Mouse (Mus musculus) limb, embryonic 15.5 days (tissue): Measurements from ENCODE around the gene Maats1. TPM values are rescaled to one million over a fixed set of nuclear protein-coding genes. Genes with fewer than 3 reads are reported as not detected.
A peak's percentile ranks its signal among the peaks of the same experiment; 100 is the strongest.

ENCODE experiments used
- ATAC-seq: fragments of 200-750 bp; cut with Nextera tagmentation; 2 replicates; pipeline ENCODE4 v1.8.0; 2017; ENCODE audit warnings: low read depth, moderate TSS enrichment; ENCODE audit not compliant: insufficient number of reproducible peaks, low FRiP score, low TSS enrichment
- H3K27ac ChIP-seq: fragments of 300-500 bp; sonication (generic); 2 replicates; pipeline ENCODE4 v1.5.1; 2015; ENCODE audit warnings: moderate library complexity, mild to moderate bottlenecking, inconsistent platforms
- H3K27me3 ChIP-seq: fragments of 300-500 bp; sonication (generic); 2 replicates; pipeline ENCODE4 v1.6.1; 2015; ENCODE audit warnings: inconsistent platforms
- H3K36me3 ChIP-seq: fragments of 300-500 bp; sonication (generic); 2 replicates; pipeline ENCODE4 v1.6.1; 2015; ENCODE audit warnings: inconsistent platforms
- H3K4me1 ChIP-seq: fragments of 300-500 bp; sonication (generic); 2 replicates; pipeline ENCODE4 v1.6.1; 2015; ENCODE audit warnings: inconsistent platforms
- H3K4me2 ChIP-seq: fragments of 300-500 bp; sonication (generic); 2 replicates; pipeline ENCODE4 v1.6.1; 2015; ENCODE audit warnings: mild to moderate bottlenecking, inconsistent platforms
- H3K4me3 ChIP-seq: fragments of 300-500 bp; sonication (generic); 2 replicates; pipeline ENCODE4 v1.5.1; 2015; ENCODE audit warnings: mild to moderate bottlenecking, inconsistent platforms
- H3K9ac ChIP-seq: fragments of 300-500 bp; sonication (generic); 2 replicates; pipeline ENCODE4 v1.6.1; 2015; ENCODE audit warnings: inconsistent platforms
- H3K9me3 ChIP-seq: fragments of 300-500 bp; sonication (generic); 2 replicates; pipeline ENCODE4 v1.6.1; 2016; ENCODE audit warnings: inconsistent platforms
- WGBS: fragments of 180-500 bp; shearing (Covaris S2); methylation state at CpG from one replicate; pipeline ENCODE4 v1.1.7; 2015; 5-methylcytosine and 5-hydroxymethylcytosine counted together
- polyA plus RNA-seq: library from polyadenylated mRNA; unstranded; fragments of >200 nt; fragmentation: Nextera tagmentation; extraction: Ambion mirVana; gene quantifications from 2 replicates; pipeline ENCODE4 v1.2.1, GENCODE M21; 2015

Gene Maats1
- polyA plus RNA-seq, 1 experiment from 2014 or later: not detected

DNA sequence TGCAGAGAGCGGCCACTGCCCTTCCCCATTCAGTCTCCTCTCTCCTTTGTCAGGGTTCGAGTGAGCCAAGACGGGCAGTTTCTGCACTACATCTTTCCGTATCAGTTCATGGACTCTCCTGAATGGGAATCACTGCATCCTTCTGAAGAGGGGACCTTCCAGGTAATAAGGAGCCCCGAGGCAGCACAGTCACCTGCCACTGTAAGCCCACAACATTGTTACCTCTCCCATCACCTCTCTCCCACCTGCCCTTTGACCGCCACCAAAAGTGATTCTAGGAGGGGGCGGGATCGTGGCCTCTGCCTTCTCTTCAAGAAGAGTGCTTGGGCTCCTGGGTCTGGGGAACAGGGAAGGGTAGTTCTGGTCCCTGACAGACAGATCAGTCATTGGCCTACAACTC lies 27.5 kb upstream of the Maats1 start:
- no peak overlapping the region for H3K4me2 ChIP-seq
- no peak overlapping the region for H3K9ac ChIP-seq
- no peaks in the 10 kb centered on the region; the same call in 1 of the 2 replicates for H3K4me1 ChIP-seq
- H3K4me3 ChIP-seq: no peak overlapping the region
- H3K27me3 ChIP-seq: no peaks in the 10 kb centered on the region
- 83% methylated on average over 8 of the region's 8 CpGs for WGBS
- no peaks in the 10 kb centered on the region for H3K9me3 ChIP-seq
- no peak overlapping the region for H3K27ac ChIP-seq
- ATAC-seq: no peak
- no peaks in the 10 kb centered on the region for H3K36me3 ChIP-seq

DNA sequence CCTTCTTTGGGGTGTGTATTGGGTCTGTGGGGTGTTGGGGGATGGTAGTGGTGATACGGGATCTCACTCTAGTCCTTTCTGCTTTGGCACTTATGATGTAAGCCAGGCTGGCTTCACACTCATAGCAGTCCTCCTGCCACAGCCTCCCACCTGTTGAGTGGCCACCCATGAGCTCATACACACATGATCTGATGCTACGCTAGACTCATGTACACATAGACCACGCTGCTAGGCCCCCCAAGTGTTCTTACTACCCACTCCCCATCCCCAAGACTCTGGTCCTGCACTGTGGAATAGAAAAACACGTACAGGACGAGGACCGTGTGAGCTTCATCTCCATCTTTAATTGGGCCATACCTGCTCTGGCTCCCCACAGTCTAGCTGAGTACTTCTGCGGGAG lies 27.1 kb upstream of the Maats1 start:
- Histone ChIP-seq H3K4me3 (no peak overlapping the region), H3K27ac (no peak overlapping the region), H3K4me2 (no peak overlapping the region), H3K9me3 (no peaks in the 10 kb centered on the region), H3K36me3 (no peaks in the 10 kb centered on the region), H3K4me1 (no peaks in the 10 kb centered on the region; the same call in 1 of the 2 replicates), H3K27me3 (no peaks in the 10 kb centered on the region), H3K9ac (no peak overlapping the region)
- WGBS: 64% methylated on average over 7 of the region's 7 CpGs
- ATAC-seq: no peak

DNA sequence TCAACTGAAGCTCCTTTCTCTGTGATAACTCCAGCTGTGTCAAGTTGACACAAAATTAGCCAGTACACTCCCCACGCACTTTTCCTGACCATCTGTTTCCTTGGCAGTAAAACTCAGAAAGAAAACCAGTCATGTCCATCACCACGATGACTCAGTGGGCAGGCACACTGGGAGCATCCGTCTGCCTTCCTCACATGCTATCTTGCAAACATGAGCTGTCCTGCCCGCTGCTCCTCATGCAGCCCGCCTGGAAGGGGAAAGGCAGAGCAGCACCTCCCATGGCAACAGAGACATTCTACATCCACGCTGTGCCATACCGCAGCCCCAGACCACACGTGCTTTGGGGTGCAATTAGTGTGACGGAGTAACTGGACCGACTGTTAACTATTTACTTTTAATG lies 26.4 kb upstream of the Maats1 start:
- Histone ChIP-seq H3K4me3 (no peak overlapping the region), H3K36me3 (no peaks in the 10 kb centered on the region), H3K27ac (no peak overlapping the region), H3K9me3 (no peaks in the 10 kb centered on the region), H3K27me3 (no peaks in the 10 kb centered on the region), H3K4me2 (no peak overlapping the region), H3K4me1 (no peaks in the 10 kb centered on the region; the same call in 1 of the 2 replicates), H3K9ac (no peak overlapping the region)
- WGBS: 16% methylated on average over 10 of the region's 10 CpGs
- 0 out of 2 replicates have a peak, but pooled peaks have one; percentile 53 for ATAC-seq

DNA sequence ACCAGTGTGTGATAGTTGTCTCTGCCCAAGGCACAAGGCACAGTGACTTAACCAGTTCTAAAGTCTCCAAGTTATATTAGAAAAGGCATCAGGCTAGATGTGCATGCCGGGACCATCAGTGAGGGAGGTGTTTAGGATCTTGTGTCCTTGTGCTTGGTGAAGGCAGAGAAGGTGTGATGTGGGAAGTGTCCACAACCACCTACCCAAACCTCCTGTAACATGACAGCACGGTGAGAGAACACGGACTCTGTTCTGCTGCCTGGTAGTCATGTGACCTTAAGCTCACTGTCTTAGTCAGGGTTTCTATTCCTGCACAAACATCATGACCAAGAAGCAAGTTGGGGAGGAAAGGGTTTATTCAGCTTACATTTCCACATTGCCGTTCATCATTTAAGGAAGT lies 24.3 kb upstream of the Maats1 start:
- no peak overlapping the region for H3K4me3 ChIP-seq
- no peaks in the 10 kb centered on the region for H3K27me3 ChIP-seq
- H3K36me3 ChIP-seq: no peaks in the 10 kb centered on the region
- no peaks in the 10 kb centered on the region for H3K9me3 ChIP-seq
- no peak overlapping the region for H3K27ac ChIP-seq
- H3K9ac ChIP-seq: no peak overlapping the region
- ATAC-seq: no peak
- H3K4me2 ChIP-seq: no peak overlapping the region
- WGBS: 76% methylated on average over 4 of the region's 4 CpGs
- H3K4me1 ChIP-seq: peaks cover 12% of the 10 kb centered on the region; the same call in 1 of the 2 replicates

DNA sequence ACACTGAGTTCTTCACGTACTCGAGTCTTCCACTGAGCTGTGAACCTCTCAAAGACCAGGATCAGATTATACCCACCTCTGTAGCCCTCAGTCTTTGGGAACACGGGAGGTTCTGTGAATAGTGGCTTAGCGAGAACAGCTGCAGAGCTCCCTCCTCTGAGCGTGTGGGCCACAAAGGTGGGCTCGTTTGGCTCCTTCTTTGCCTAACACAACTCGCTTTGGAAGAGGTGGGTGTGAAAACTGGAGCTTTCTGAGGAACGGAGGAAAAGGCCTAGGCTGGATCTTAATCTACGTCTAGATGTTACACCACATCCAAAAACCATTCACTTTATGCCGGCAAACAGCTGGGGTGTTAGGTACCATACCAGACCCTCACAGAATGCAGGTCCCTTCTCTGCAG lies 23.4 kb upstream of the Maats1 start:
- Histone ChIP-seq H3K27ac (no peak overlapping the region), H3K4me1 (peaks cover 12% of the 10 kb centered on the region; the same call in 1 of the 2 replicates), H3K4me3 (no peak overlapping the region), H3K9ac (no peak overlapping the region), H3K27me3 (no peaks in the 10 kb centered on the region), H3K36me3 (no peaks in the 10 kb centered on the region), H3K4me2 (no peak overlapping the region), H3K9me3 (no peaks in the 10 kb centered on the region)
- 81% methylated on average over 10 of the region's 10 CpGs for WGBS
- no peak for ATAC-seq

DNA sequence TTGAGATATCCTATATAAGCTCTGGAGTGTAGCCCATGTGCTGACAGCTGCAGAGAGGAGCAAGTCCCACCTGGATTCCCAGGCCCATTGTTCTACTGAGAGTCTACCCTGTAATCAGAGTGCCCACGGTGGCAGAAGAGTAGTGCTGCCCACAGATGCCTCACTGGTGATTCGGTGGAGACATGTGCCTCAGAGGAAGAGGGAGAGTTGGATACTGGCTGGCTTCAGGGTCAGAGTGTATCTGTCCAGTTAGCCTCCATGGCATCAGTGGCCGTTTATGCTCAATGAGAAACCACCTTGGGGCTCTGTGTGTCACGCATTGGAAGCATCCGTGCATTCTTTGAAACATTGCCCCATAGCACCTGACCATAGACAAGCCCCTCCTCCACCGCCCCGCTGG lies 21.7 kb upstream of the Maats1 start:
- 89% methylated on average over 7 of the region's 7 CpGs for WGBS
- H3K4me2 ChIP-seq: no peak overlapping the region

DNA sequence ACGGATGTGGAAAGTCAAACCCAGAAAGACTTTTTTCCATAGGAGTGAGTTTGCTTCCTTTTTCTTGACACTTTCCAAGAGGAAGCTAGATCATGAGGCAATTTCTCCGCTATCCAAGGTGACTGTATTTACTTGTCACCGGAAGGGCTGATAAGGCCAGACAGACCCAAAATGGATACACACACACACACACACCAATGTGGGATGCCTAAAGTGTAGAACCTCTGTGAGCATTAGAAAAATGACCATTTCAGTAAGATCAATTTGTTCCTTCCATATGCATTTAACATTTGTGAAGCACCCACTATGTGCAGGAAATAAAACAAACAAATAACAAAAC lies 21.3 kb upstream of the Maats1 start:
- no peak overlapping the region for H3K9ac ChIP-seq
- H3K36me3 ChIP-seq: no peaks in the 10 kb centered on the region
- H3K9me3 ChIP-seq: no peaks in the 10 kb centered on the region
- 78% methylated on average over 3 of the region's 3 CpGs for WGBS
- H3K4me3 ChIP-seq: no peak overlapping the region
- no peak overlapping the region for H3K4me2 ChIP-seq
- no peak for ATAC-seq
- H3K27me3 ChIP-seq: no peaks in the 10 kb centered on the region
- H3K4me1 ChIP-seq: peaks cover 12% of the 10 kb centered on the region; the same call in 1 of the 2 replicates
- no peak overlapping the region for H3K27ac ChIP-seq

More for the DNA sequence above, 21.7 kb upstream of the Maats1 start:
- H3K9ac ChIP-seq: no peak overlapping the region
- no peak for ATAC-seq
- H3K36me3 ChIP-seq: no peaks in the 10 kb centered on the region
- H3K27me3 ChIP-seq: no peaks in the 10 kb centered on the region
- H3K4me1 ChIP-seq: peaks cover 12% of the 10 kb centered on the region; the same call in 1 of the 2 replicates
- no peak overlapping the region for H3K4me3 ChIP-seq
- no peaks in the 10 kb centered on the region for H3K9me3 ChIP-seq
- H3K27ac ChIP-seq: no peak overlapping the region

DNA sequence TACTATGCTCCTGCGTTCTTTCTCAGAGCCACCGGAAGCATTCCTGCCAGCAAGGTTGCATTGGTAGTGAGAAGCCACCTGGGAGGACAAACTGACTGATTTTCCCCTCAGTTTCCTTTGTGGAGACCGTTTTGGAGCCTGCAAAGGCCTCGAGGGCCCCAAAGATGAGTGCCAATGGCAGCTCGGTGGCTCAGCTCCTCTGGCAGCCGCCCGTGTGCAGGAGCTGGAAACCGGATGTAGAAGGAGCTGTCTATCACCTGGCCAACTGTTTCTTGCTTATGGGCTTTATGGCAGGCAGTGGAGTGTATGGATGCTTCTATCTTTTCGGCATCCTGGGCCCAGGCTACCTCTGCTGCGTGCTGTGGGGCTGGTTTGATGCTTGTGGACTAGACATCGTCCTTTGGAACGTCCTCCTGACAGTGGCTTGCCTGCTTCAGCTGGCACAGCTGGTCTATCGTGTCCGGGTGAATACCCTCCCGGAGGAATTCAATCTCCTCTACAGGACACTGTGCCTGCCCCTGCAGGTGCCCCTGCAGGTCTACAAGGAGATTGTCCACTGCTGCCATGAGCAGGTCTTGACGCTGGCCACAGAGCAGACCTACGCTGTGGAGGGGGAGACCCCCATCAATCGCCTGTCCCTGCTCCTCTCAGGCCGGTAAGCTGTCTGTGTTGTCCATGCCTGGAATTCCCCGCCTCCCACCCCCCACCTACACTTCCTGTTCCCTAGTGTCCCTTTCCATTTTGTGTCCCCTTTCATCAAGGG lies 20.7 kb upstream of the Maats1 start:
- Histone ChIP-seq H3K4me3 (0 out of 2 replicates have a peak overlapping the region, but pooled peaks have one; percentile 4), H3K4me2 (no peak overlapping the region), H3K36me3 (no peaks in the 10 kb centered on the region), H3K27me3 (no peaks in the 10 kb centered on the region), H3K4me1 (peaks cover 12% of the 10 kb centered on the region; the same call in 1 of the 2 replicates), H3K9ac (no peak overlapping the region), H3K27ac (no peak overlapping the region), H3K9me3 (no peaks in the 10 kb centered on the region)
- 75% methylated on average over 20 of the region's 20 CpGs for WGBS
- no peak for ATAC-seq

DNA sequence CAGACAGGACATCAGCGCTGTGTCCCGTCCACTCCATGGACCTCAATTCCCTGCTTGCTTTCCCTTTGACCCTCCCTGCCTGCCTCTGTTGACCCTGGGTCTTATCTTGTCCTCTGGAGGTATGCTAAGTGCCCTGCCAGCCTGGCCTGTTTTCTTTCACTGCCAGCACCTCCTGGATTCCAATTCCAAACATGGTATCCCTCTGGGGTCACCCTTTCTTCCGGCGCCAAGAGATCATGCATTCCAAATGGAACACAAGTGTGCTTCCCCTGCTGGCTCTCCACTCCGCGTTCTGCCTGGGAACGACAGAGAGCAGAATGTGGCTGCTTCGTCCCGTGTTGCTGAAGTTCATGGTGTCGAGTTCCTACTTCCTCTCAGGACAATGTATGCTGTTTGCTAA lies 20.0 kb upstream of the Maats1 start, which contains the start of gene Popdc2:
Popdc2 (plus strand) TSS at position 277 of the 400 bp plus-strand sequence.
- no peak for ATAC-seq
- Histone ChIP-seq H3K9ac (no peak within 1 kb of the TSS), H3K27ac (no peak within 1 kb of the TSS), H3K36me3 (no peaks in the 10 kb centered on the region), H3K4me3 (0 out of 2 replicates have a peak within 1 kb of the TSS, but pooled peaks have one; percentile 4), H3K9me3 (no peaks in the 10 kb centered on the region), H3K27me3 (no peaks in the 10 kb centered on the region), H3K4me2 (no peak within 1 kb of the TSS), H3K4me1 (peaks cover 12% of the 10 kb centered on the region; the same call in 1 of the 2 replicates)
- WGBS: 19% methylated on average over 10 of the region's 10 CpGs

DNA sequence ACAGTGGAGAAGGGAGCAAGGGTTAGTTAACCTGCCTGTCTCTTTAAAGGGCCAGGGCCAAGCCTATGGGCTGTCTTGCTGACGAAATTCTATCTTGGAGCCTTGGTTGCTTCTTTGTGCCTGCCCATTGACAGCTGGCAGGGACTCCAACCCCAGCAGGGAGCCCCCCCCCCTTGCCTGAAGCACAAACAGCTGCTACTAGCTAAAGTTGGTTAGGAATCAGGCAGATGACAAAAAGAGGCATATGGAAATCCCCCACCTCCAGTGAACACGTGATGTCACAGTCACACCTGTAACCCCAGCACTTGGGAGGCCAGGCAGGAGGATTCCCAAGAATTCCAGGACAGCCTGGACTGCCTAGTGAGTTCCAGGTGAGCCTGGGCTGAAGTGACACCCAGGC lies 18.4 kb upstream of the Maats1 start:
- Histone ChIP-seq H3K4me2 (no peak overlapping the region), H3K9me3 (no peaks in the 10 kb centered on the region), H3K9ac (no peak overlapping the region), H3K27ac (no peak overlapping the region), H3K27me3 (no peaks in the 10 kb centered on the region), H3K4me1 (peaks cover 12% of the 10 kb centered on the region; the same call in 1 of the 2 replicates), H3K4me3 (no peak overlapping the region), H3K36me3 (0 out of 2 replicates have a peak, but pooled peaks cover 2% of the 10 kb centered on the region)
- WGBS: 22% methylated on average over 2 of the region's 2 CpGs
- 0 out of 2 replicates have a peak, but pooled peaks have one; percentile 19 for ATAC-seq

DNA sequence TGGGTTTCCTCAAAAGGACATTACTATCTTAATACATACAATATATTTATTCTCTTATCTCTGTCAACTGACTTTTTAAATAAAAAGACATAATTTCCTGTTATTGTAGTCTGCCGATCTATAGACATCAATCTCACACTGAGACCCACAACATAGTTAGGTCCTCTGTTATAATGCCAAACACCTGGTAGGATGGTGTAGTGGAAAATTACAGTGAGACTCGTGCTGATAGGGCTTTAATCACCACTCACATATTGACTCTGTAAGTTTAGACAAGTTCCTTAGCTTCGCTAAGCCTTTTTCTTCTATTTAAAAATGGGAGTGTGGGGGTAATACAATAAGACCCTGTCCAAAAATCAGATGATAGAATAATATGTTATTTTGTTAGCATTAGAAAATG lies 17.9 kb upstream of the Maats1 start:
- Histone ChIP-seq H3K4me1 (peaks cover 12% of the 10 kb centered on the region; the same call in 1 of the 2 replicates), H3K9me3 (no peaks in the 10 kb centered on the region), H3K27ac (no peak overlapping the region), H3K9ac (no peak overlapping the region), H3K36me3 (0 out of 2 replicates have a peak, but pooled peaks cover 2% of the 10 kb centered on the region), H3K4me2 (no peak overlapping the region), H3K27me3 (no peaks in the 10 kb centered on the region), H3K4me3 (no peak overlapping the region)
- 65% methylated on average over 3 of the region's 3 CpGs for WGBS
- no peak for ATAC-seq

DNA sequence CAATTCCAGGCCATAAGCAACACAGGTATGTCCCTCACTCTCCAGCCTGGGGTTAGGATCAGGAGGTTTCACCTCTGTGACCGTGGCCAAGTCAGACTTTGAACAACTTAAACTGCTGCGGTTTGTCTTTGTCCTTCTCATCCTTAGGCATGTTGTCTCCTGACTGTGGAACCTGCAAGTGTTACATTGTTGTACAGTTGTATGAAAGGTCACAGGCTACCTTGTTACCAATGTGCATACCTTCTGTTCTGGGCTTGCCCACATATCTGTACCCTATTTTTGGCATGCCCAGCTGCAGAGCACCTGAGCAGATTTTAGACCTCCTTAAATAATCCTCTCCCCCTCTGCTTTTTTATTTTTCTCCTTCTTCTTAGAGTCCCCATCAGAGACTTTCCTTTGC lies 17.3 kb upstream of the Maats1 start:
- no peak for ATAC-seq
- WGBS: 86% methylated on average over 2 of the region's 2 CpGs
- Histone ChIP-seq H3K36me3 (0 out of 2 replicates have a peak, but pooled peaks cover 2% of the 10 kb centered on the region), H3K9me3 (no peaks in the 10 kb centered on the region), H3K4me2 (no peak overlapping the region), H3K9ac (no peak overlapping the region), H3K4me3 (no peak overlapping the region), H3K27me3 (no peaks in the 10 kb centered on the region), H3K4me1 (peaks cover 12% of the 10 kb centered on the region; the same call in 1 of the 2 replicates), H3K27ac (no peak overlapping the region)
